In genomic region chr2:147751831-147752230, GRCm38 (mm10) we compare ENCODE assay signal across 16 mouse cellular contexts.
"Had no signal": no experiment of that assay in that cellular context is flagged by ENCODE, and none has a peak within 500 bp of the region (broad histone marks: within the 10 kb centered on the region; RNA-seq: fewer than 3 reads in every experiment).

No protein-coding gene starts in this region.

- H3K9ac ChIP-seq: limb, embryonic 12.5 days; limb, embryonic 15.5 days; liver, embryonic 14.5 days; liver, postnatal 0 days; lung, embryonic 14.5 days; midbrain, embryonic 13.5 days; stomach, embryonic 15.5 days had no signal

- H3K9me3 ChIP-seq: limb, embryonic 12.5 days; limb, embryonic 15.5 days; midbrain, embryonic 13.5 days; stomach, embryonic 15.5 days had no signal

- H3K4me3 ChIP-seq: limb, embryonic 12.5 days; limb, embryonic 15.5 days; midbrain, embryonic 13.5 days; stomach, embryonic 15.5 days had no signal

- DNase-seq: kidney, adult 2 months; kidney, postnatal 25 days; left cerebral cortex, postnatal 4 days; liver, postnatal 0 days; lung, embryonic 14.5 days; thymus, adult 18-20 months; thymus, postnatal 36 days had no signal

- H3K4me1 ChIP-seq: limb, embryonic 15.5 days; midbrain, embryonic 13.5 days; stomach, embryonic 15.5 days had no signal

- H3K36me3 ChIP-seq: limb, embryonic 12.5 days; limb, embryonic 15.5 days; midbrain, embryonic 13.5 days; stomach, embryonic 15.5 days had no signal

- H3K27ac ChIP-seq: kidney, postnatal 0 days; limb, embryonic 12.5 days; limb, embryonic 15.5 days; liver, embryonic 14.5 days; macrophage; midbrain, embryonic 13.5 days; stomach, embryonic 15.5 days had no signal

- ATAC-seq: liver, postnatal 0 days; lung, postnatal 0 days; midbrain, embryonic 13.5 days had no signal

- H3K27me3 ChIP-seq: limb, embryonic 15.5 days; midbrain, embryonic 13.5 days; stomach, embryonic 15.5 days had no signal

- H3K4me2 ChIP-seq: limb, embryonic 12.5 days; limb, embryonic 15.5 days; liver, embryonic 11.5 days; lung, embryonic 14.5 days; midbrain, embryonic 13.5 days; stomach, embryonic 15.5 days had no signal
